27 mouse cellular contexts compared by ENCODE assay signal in the genomic region with DNA sequence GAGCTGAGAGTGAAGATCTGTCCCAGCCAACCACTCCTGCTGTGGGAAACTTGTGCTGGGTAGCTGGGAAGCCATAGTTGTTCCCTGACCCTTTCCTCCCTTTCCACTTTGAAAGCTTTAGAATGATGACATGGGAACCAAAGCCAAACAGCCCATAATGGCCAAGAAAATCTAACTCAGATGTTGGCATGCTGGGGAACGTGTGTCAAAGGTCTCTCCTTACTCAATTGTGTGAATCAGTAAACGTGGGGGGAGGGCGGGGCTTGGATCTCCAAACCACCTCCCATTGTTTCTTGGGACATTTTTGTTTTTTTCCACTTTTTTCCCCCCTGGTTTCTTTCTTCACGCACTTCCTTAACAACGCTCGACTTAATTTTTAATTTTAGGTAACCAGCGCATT. TPM values are rescaled to one million over a fixed set of nuclear protein-coding genes. Genes with fewer than 3 reads are reported as not detected.
"Had no signal": no experiment of that assay in that cellular context is flagged by ENCODE, and none has a peak within 500 bp of the region (broad histone marks: within the 10 kb centered on the region; RNA-seq: fewer than 3 reads in every experiment).

No protein-coding gene starts in this region.

- H3K9me3 ChIP-seq: intestine, embryonic 15.5 days; limb, embryonic 15.5 days; liver, embryonic 13.5 days; liver, embryonic 15.5 days had no signal

- H3K27ac ChIP-seq: gastrocnemius, adult 2 months; heart, adult 2 months; hindbrain, embryonic 10.5 days; hindbrain, embryonic 12.5 days; hindbrain, embryonic 14.5 days; intestine, embryonic 15.5 days; kidney, postnatal 0 days; left cerebral cortex, adult 2 months; limb, embryonic 13.5 days; limb, embryonic 15.5 days; liver, embryonic 13.5 days; liver, embryonic 15.5 days had no signal

- H3K27me3 ChIP-seq: heart, embryonic 12.5 days; hindbrain, embryonic 12.5 days; intestine, embryonic 15.5 days; limb, embryonic 15.5 days; liver, embryonic 13.5 days; liver, embryonic 15.5 days had no signal

- H3K9ac ChIP-seq: heart, embryonic 12.5 days; hindbrain, embryonic 12.5 days; hindbrain, embryonic 14.5 days; intestine, embryonic 15.5 days; limb, embryonic 13.5 days; limb, embryonic 15.5 days; liver, embryonic 13.5 days; liver, embryonic 15.5 days had no signal

- ATAC-seq: hindbrain, embryonic 16.5 days; inflammation-experienced regulatory T-cells, adult 6 months; intestine, embryonic 15.5 days; intestine, postnatal 0 days had no signal

- H3K36me3 ChIP-seq: heart, embryonic 12.5 days; hindbrain, embryonic 10.5 days; hindbrain, embryonic 12.5 days; intestine, embryonic 15.5 days; limb, embryonic 15.5 days; liver, embryonic 13.5 days; liver, embryonic 15.5 days had no signal

- H3K4me2 ChIP-seq: heart, embryonic 12.5 days; hindbrain, embryonic 12.5 days; hindbrain, embryonic 14.5 days; intestine, embryonic 15.5 days; limb, embryonic 13.5 days; limb, embryonic 15.5 days; liver, embryonic 11.5 days; liver, embryonic 13.5 days; liver, embryonic 15.5 days had no signal

- H3K4me1 ChIP-seq: hindbrain, embryonic 10.5 days; hindbrain, embryonic 12.5 days; intestine, embryonic 15.5 days; limb, embryonic 13.5 days; limb, embryonic 15.5 days; liver, embryonic 13.5 days; liver, embryonic 15.5 days had no signal

- H3K4me3 ChIP-seq: gastrocnemius, adult 2 months; heart, adult 2 months; heart, embryonic 12.5 days; hindbrain, embryonic 10.5 days; hindbrain, embryonic 12.5 days; intestine, embryonic 15.5 days; left cerebral cortex, adult 2 months; limb, embryonic 13.5 days; limb, embryonic 15.5 days; liver, embryonic 13.5 days; liver, embryonic 15.5 days had no signal

- DNase-seq: gastrocnemius, adult 2 months; gastrocnemius, postnatal 10 days; gastrocnemius, postnatal 25 days; heart, adult 2 months; heart, postnatal 10 days; heart, postnatal 4 days; kidney, adult 18-20 months; kidney, adult 8-10 months; kidney, postnatal 14 days; kidney, postnatal 36 days; layer of hippocampus, adult 9-11 months; left cerebral cortex, postnatal 4 days; liver, embryonic 13.5 days had no signal

RNA-seq across cellular contexts. Expression of gene Bmper, which starts 40.0 kb away (rescaled TPM):
- polyA plus RNA-seq: inflammation-experienced regulatory T-cells, adult 6 months had no signal
